Mouse (Mus musculus) left cerebral cortex, adult 11 months (tissue): Measurements from ENCODE around the gene Gar1.

Experiments
- DNase-seq: peaks from one replicate; pipeline ENCODE4 v3.0.0; 2022; ENCODE audit warnings: low spot score

The Gar1 gene

GRCm38 (mm10) chr3:129803765-129804164 is 27.4 kb downstream of the Gar1 start, which contains the start of gene Lrit3:
TSS of gene Lrit3 (minus strand) at chr3:129804030.
- DNase-seq, result no peak

DNA sequence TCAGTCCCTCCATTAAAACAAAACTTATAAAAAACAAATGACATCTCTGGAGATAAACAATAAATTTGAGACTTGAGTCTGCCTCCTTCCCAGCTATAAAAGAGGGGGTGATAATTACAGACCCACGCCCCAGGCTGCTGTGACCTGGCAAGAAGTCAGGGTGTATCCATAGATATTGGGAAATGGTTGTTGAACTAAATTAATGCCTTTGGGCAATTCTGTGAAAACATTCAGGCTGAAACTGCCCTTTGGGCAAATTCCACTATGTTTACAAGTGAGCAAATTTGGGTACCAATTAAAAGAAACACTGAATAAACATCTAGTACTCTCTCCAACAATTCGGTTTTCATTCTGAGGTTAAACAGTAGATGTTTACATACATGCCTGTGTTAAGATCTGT is 32.2 kb downstream of the Gar1 start:
- DNase-seq, result no peak

- DNase-seq, result no peak
Measured at GRCm38 (mm10) chr3:129798551-129798950, 32.6 kb downstream of the Gar1 start.

DNA sequence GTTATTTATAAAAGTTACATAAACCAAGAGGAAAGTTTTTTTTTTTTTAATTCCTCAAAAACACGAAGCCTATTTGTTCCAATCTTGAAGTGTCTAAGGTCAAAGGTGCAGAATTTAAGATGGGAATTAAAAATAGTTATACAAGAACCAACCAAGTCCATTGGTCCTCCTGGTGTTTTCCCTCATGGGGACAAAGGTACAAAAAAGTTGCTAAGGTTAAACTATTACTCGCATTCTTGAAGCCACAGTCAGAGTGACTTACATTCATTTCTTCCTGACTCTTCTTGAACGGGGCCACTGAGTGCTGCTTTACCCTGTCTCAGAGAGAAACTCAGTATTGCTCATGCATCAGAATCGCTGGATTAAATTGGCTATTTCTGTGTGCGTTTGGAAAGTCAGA is 33.9 kb downstream of the Gar1 start:
- DNase-seq, result no peak

- DNase-seq, result no peak
Measured at GRCm38 (mm10) chr3:129793801-129794200, 37.4 kb downstream of the Gar1 start.

GRCm38 (mm10) chr3:129782746-129783145 is 48.5 kb downstream of the Gar1 start:
- DNase-seq, result no peak

DNA sequence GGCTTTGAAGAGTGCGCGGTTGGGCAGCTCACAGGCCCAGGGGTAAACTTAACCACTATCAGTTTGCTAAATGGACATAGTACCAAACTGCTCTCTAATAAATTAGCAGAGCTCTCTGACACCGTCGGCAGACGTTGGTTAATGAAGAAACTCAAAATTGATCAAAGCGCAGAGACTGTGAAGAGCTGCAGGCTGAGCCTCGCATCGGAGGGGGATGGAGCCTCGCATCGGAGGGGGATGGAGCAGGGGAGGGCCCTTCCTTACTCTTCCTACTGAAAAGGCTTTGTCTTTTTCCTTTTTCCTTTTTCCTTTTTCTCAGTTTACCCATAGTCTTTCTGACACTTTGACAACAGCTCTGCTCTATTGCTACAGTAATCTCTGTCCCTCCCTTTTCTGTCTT is 49.8 kb downstream of the Gar1 start:
- no peak for DNase-seq
